Mouse (Mus musculus) kidney, adult 2 months (tissue): ENCODE data around the gene Itgb6. TPM values are rescaled to one million over a fixed set of nuclear protein-coding genes. Genes with fewer than 3 reads are reported as not detected.

Experiments used
- DNase-seq: peaks from one replicate; pipeline ENCODE4 v3.0.0; 2021
- H3K27ac ChIP-seq: fragments of 200-500 bp; 2 replicates; pipeline ENCODE4 v1.5.1; 2012; ENCODE audit warnings: low read depth, low read length, control low read depth, inconsistent platforms; ENCODE audit not compliant: insufficient read depth
- H3K27me3 ChIP-seq: fragments of 200-500 bp; replicated peaks from 2 replicates; pipeline ENCODE4 v1.6.1; 2012; ENCODE audit warnings: mild to moderate bottlenecking, moderate library complexity, low read length, inconsistent platforms; ENCODE audit not compliant: control insufficient read depth, insufficient read depth
- H3K36me3 ChIP-seq: fragments of 200-500 bp; 2 replicates; pipeline ENCODE4 v1.6.1; 2012; ENCODE audit warnings: mild to moderate bottlenecking, moderate library complexity, low read length, inconsistent platforms; ENCODE audit not compliant: control insufficient read depth, insufficient read depth
- H3K4me1 ChIP-seq: fragments of 200-500 bp; 2 replicates; pipeline ENCODE4 v1.6.1; 2011; ENCODE audit warnings: low read length; ENCODE audit not compliant: control insufficient read depth, insufficient read depth
- H3K4me3 ChIP-seq: fragments of 200-500 bp; 2 replicates; pipeline ENCODE4 v1.5.1; 2011; ENCODE audit warnings: mild to moderate bottlenecking, low read depth, low read length, control low read depth; ENCODE audit not compliant: insufficient read depth
- CTCF ChIP-seq: fragments of 200-500 bp; conservative IDR thresholded peaks from 2 replicates; pipeline ENCODE4 v1.5.1; 2011; ENCODE audit warnings: low read depth, mild to moderate bottlenecking, control low read depth, low read length, moderate library complexity, mixed read lengths; ENCODE audit not compliant: insufficient read depth, insufficient read length
- POLR2A ChIP-seq: fragments of 200-500 bp; IDR thresholded peaks from one replicate; pipeline ENCODE4 v1.6.1; 2011; ENCODE audit warnings: low read depth, low read length, control low read depth
- WGBS: fragments of 180-500 bp; shearing (Covaris S2); methylation state at CpG from one replicate; pipeline ENCODE4 v1.1.7; 2018; 5-methylcytosine and 5-hydroxymethylcytosine counted together
- polyA plus RNA-seq: library from polyadenylated mRNA; depleted of rRNA; stranded (reverse); fragments of >200 nt; gene quantifications from 2 replicates; pipeline ENCODE4 v1.2.3, GENCODE M21; 2012; rRNA removed

Itgb6 gene
- polyA plus RNA-seq, 1 experiment: 55.8 TPM

DNA sequence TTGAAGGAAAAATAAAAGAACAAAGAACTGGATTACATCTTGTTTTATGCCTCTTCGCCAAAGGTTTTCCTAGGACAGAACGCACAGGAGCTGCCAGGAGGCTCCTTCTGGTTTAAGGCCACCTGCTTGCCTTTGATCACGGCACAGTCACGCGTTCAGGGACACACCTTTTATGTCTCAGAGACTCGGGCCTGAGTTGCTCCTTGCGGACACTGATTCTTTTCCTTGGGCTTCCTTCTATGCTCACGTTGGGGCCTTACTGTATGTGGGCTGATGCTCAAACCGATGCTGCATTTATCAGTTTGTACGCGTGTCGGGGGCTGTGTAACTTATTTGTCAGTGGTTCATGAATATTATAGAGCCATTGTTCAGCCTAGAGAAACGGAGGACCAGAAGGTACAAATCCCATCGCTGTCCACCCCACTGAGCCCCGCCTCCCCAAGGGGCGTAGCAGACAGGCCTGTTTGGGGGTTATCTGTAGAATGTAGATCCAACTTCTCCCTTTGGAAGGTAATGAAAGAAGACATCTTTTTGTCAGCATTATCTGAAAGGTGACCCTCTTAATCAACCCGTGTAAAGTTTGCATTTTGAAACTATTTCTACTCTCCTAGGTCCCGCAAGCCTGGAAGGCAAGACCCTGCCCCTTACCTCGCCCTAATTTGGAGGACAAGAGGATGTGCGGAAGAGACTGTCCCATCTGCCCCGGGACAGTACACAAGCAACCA lies 170.1 kb downstream of the Itgb6 start:
- peak overlapping the region; percentile 47; the same call in 1 of the 2 replicates for H3K27ac ChIP-seq

GRCm38 (mm10) chr2:60551673-60552072 lies 170.8 kb downstream of the Itgb6 start:
- peak overlapping the region; percentile 45; the same call in 1 of the 2 replicates for H3K27ac ChIP-seq
- DNase-seq: peak; percentile 34
- H3K36me3 ChIP-seq: no peaks in the 10 kb centered on the region
- H3K4me1 ChIP-seq: no peaks in the 10 kb centered on the region
- no peak for TF ChIP-seq CTCF
- WGBS: 72% methylated on average over 2 of the region's 2 CpGs
- H3K27me3 ChIP-seq: no peaks in the 10 kb centered on the region
- no peak overlapping the region for H3K4me3 ChIP-seq

More for the DNA sequence above, 170.1 kb downstream of the Itgb6 start:
- Histone ChIP-seq H3K4me1 (no peaks in the 10 kb centered on the region), H3K27me3 (no peaks in the 10 kb centered on the region), H3K4me3 (peak overlapping the region; percentile 67), H3K36me3 (no peaks in the 10 kb centered on the region)
- 51% methylated on average over 21 of the region's 21 CpGs for WGBS
- DNase-seq: peak; percentile 11
- TF ChIP-seq CTCF: no peak
- no peak for TF ChIP-seq POLR2A

GRCm38 (mm10) chr2:60550521-60550920 lies 171.9 kb downstream of the Itgb6 start:
- H3K4me3 ChIP-seq: no peak overlapping the region
- no peaks in the 10 kb centered on the region for H3K4me1 ChIP-seq
- H3K27me3 ChIP-seq: no peaks in the 10 kb centered on the region
- no peaks in the 10 kb centered on the region for H3K36me3 ChIP-seq
- WGBS: 91% methylated on average over 8 of the region's 8 CpGs
- DNase-seq: no peak
- no peak for TF ChIP-seq CTCF
- H3K27ac ChIP-seq: no peak overlapping the region

DNA sequence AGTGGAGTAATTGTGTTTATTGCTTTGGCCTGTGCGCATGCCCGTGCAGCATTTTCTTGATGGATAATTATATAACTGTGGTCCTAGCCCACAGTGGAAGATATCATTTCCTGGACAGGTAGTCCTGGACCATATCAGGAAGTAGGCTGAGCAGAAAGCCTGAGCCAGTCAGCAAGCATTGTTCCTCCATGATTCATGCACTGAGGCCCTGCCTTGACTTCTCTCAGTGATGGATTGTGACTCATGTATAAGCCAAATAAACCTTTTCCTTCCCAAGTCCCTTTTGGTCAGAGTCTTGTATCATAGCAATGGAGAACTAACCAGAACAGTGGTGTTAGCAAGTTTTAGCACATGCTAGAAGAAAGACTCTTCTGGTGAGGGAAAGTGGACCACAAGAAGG lies 172.6 kb downstream of the Itgb6 start:
- Histone ChIP-seq H3K4me1 (no peaks in the 10 kb centered on the region), H3K4me3 (no peak overlapping the region), H3K27ac (no peak overlapping the region), H3K36me3 (no peaks in the 10 kb centered on the region), H3K27me3 (no peaks in the 10 kb centered on the region)
- DNase-seq: peak; percentile 12
- TF ChIP-seq CTCF (no peak), POLR2A (no peak)
- WGBS: 81% methylated on average over 2 of the region's 2 CpGs

Other genes with a start within 250 kb of the Itgb6 start
- 4.6 and 4.8 TPM in 2 replicates for gene Pla2r1, start 169.3 kb downstream of the Itgb6 start, polyA plus RNA-seq
- 73.8 and 88.4 TPM in 2 replicates for gene Rbms1, start 240.5 kb upstream of the Itgb6 start, polyA plus RNA-seq